In the genomic region with DNA sequence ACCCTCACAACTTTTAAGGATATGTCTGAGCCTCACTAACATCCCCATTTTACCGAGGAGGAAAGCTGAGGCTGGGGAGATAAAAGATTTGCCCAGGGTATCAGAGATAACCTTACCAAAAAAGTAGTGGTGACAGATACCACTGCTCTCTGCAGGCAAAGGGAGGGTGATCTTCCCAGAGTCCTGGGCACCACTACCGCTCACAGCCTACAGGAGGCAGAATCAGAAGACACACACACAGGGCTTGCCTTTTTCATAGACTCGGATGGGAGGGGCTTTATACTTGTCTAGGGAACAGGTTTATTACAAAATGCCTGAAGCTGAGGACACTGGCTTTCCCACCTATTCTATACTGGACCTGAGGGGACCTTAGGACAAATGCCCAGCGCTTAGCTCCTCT, we compare ENCODE assay signal across 15 mouse cellular contexts. TPM values are rescaled to one million over a fixed set of nuclear protein-coding genes. Genes with fewer than 3 reads are reported as not detected.
DNase-seq lines count a peak whose midpoint lies in the region; ATAC-seq and TF ChIP-seq lines count a peak whose summit lies in the region.
"Had no signal": no experiment of that assay in that cellular context is flagged by ENCODE, and none has a peak within 500 bp of the region (broad histone marks: within the 10 kb centered on the region; RNA-seq: fewer than 3 reads in every experiment).

No protein-coding gene starts in this region.

- no peak overlapping the region for H3K9ac ChIP-seq in forebrain, postnatal 0 days
- no peak overlapping the region for H3K9ac ChIP-seq in forebrain, embryonic 12.5 days
- no peak overlapping the region for H3K9ac ChIP-seq in limb, embryonic 15.5 days
- no peak overlapping the region for H3K9ac ChIP-seq in ES-Bruce4 (ENCODE audit: low read depth, poor library complexity, severe bottlenecking)
- no peak overlapping the region for H3K9ac ChIP-seq in embryonic facial prominence, embryonic 15.5 days

- no peak for TF ChIP-seq POLR2A in ES-Bruce4 (IDR thresholded peaks at IDR 0.05; ENCODE audit: insufficient read depth, low read length)

- H3K4me2 ChIP-seq in forebrain, postnatal 0 days (ENCODE audit: low read depth) = no peak overlapping the region
- no peak overlapping the region for H3K4me2 ChIP-seq in forebrain, embryonic 12.5 days
- H3K4me2 ChIP-seq in limb, embryonic 15.5 days = no peak overlapping the region
- H3K4me2 ChIP-seq in embryonic facial prominence, embryonic 15.5 days (replicated peaks) = no peak overlapping the region

- no peak overlapping the region for H3K27ac ChIP-seq in forebrain, postnatal 0 days (ENCODE audit: low read depth, low read length)
- no peak overlapping the region for H3K27ac ChIP-seq in forebrain, embryonic 12.5 days
- H3K27ac ChIP-seq in limb, embryonic 15.5 days = peak overlapping the region; percentile 52; the same call in 1 of the 2 replicates
- H3K27ac ChIP-seq in limb, embryonic 10.5 days = no peak overlapping the region
- peak overlapping the region; percentile 30; the same call in 1 of the 2 replicates for H3K27ac ChIP-seq in ES-Bruce4 (ENCODE audit: insufficient read depth, low read length)
- H3K27ac ChIP-seq in embryonic facial prominence, embryonic 15.5 days (replicated peaks) = peak overlapping the region; percentile 48
- H3K27ac ChIP-seq: macrophage had no signal

- no peak overlapping the region for H3K4me3 ChIP-seq in forebrain, postnatal 0 days (ENCODE audit: low read depth, low read length)
- H3K4me3 ChIP-seq in forebrain, embryonic 12.5 days (replicated peaks) = no peak overlapping the region
- H3K4me3 ChIP-seq in limb, embryonic 15.5 days = no peak overlapping the region
- H3K4me3 ChIP-seq in limb, embryonic 10.5 days = no peak overlapping the region
- no peak overlapping the region for H3K4me3 ChIP-seq in ES-Bruce4 (ENCODE audit: low read depth, low read length)
- no peak overlapping the region for H3K4me3 ChIP-seq in embryonic facial prominence, embryonic 15.5 days (replicated peaks)

- TF ChIP-seq EP300 in ES-Bruce4 (IDR thresholded peaks at IDR 0.05; ENCODE audit: insufficient read depth, low read depth, low read length) = no peak

- ATAC-seq in forebrain, postnatal 0 days = no peak
- ATAC-seq in forebrain, embryonic 12.5 days (ENCODE audit: low FRiP score) = no peak
- ATAC-seq in limb, embryonic 15.5 days (ENCODE audit: insufficient number of reproducible peaks, low FRiP score, low TSS enrichment, low read depth) = no peak
- ATAC-seq in embryonic facial prominence, embryonic 15.5 days (ENCODE audit: insufficient number of reproducible peaks, low FRiP score, low TSS enrichment, low read depth) = no peak
- ATAC-seq in frontal cortex, adult (ENCODE audit: low TSS enrichment) = no peak
- ATAC-seq: forebrain, embryonic 16.5 days had no signal

- no peaks in the 10 kb centered on the region for H3K9me3 ChIP-seq in forebrain, postnatal 0 days (ENCODE audit: low read length)
- H3K9me3 ChIP-seq in forebrain, embryonic 12.5 days = no peaks in the 10 kb centered on the region
- no peaks in the 10 kb centered on the region for H3K9me3 ChIP-seq in limb, embryonic 15.5 days
- no peaks in the 10 kb centered on the region for H3K9me3 ChIP-seq in limb, embryonic 10.5 days (replicated peaks)
- H3K9me3 ChIP-seq in ES-Bruce4 (replicated peaks; ENCODE audit: control insufficient read depth, insufficient read depth, low read length, poor library complexity, severe bottlenecking) = no peaks in the 10 kb centered on the region
- H3K9me3 ChIP-seq in embryonic facial prominence, embryonic 15.5 days (replicated peaks) = no peaks in the 10 kb centered on the region

- no peaks in the 10 kb centered on the region for H3K27me3 ChIP-seq in forebrain, postnatal 0 days (ENCODE audit: insufficient read depth, low read length)
- H3K27me3 ChIP-seq in forebrain, embryonic 12.5 days = no peaks in the 10 kb centered on the region
- H3K27me3 ChIP-seq in limb, embryonic 15.5 days = no peaks in the 10 kb centered on the region
- no peaks in the 10 kb centered on the region for H3K27me3 ChIP-seq in limb, embryonic 10.5 days (ENCODE audit: low read depth, poor library complexity, severe bottlenecking)
- H3K27me3 ChIP-seq in ES-Bruce4 (ENCODE audit: control insufficient read depth, insufficient read depth, low read length, poor library complexity, severe bottlenecking) = no peaks in the 10 kb centered on the region
- no peaks in the 10 kb centered on the region for H3K27me3 ChIP-seq in embryonic facial prominence, embryonic 15.5 days

- no peaks in the 10 kb centered on the region for H3K36me3 ChIP-seq in forebrain, postnatal 0 days (ENCODE audit: insufficient read depth)
- no peaks in the 10 kb centered on the region for H3K36me3 ChIP-seq in forebrain, embryonic 12.5 days (replicated peaks)
- H3K36me3 ChIP-seq in limb, embryonic 15.5 days = no peaks in the 10 kb centered on the region
- no peaks in the 10 kb centered on the region for H3K36me3 ChIP-seq in limb, embryonic 10.5 days
- no peaks in the 10 kb centered on the region for H3K36me3 ChIP-seq in ES-Bruce4 (ENCODE audit: control insufficient read depth, insufficient read depth, low read length, poor library complexity, severe bottlenecking)
- H3K36me3 ChIP-seq in embryonic facial prominence, embryonic 15.5 days = no peaks in the 10 kb centered on the region

- peaks cover 3% of the 10 kb centered on the region; the same call in 1 of the 2 replicates for H3K4me1 ChIP-seq in forebrain, postnatal 0 days (ENCODE audit: insufficient read depth)
- H3K4me1 ChIP-seq in forebrain, embryonic 12.5 days = peaks cover 24% of the 10 kb centered on the region
- peaks cover 39% of the 10 kb centered on the region for H3K4me1 ChIP-seq in limb, embryonic 15.5 days
- H3K4me1 ChIP-seq in limb, embryonic 10.5 days = peaks cover 26% of the 10 kb centered on the region
- peaks cover 5% of the 10 kb centered on the region for H3K4me1 ChIP-seq in ES-Bruce4 (ENCODE audit: control insufficient read depth, insufficient read depth, low read length)
- H3K4me1 ChIP-seq in embryonic facial prominence, embryonic 15.5 days = peaks cover 33% of the 10 kb centered on the region

- WGBS in forebrain, postnatal 0 days = 74% methylated on average over 4 of the region's 4 CpGs
- WGBS in forebrain, embryonic 12.5 days = 71% methylated on average over 4 of the region's 4 CpGs
- WGBS in limb, embryonic 15.5 days = 71% methylated on average over 4 of the region's 4 CpGs
- 78% methylated on average over 4 of the region's 4 CpGs for WGBS in limb, embryonic 10.5 days
- WGBS in embryonic facial prominence, embryonic 15.5 days = 64% methylated on average over 4 of the region's 4 CpGs

- peak; percentile 34; the same call in 1 of the 2 replicates for TF ChIP-seq CTCF in forebrain, postnatal 0 days (IDR thresholded peaks at IDR 0.05; ENCODE audit: low read depth)
- TF ChIP-seq CTCF in ES-Bruce4 (IDR thresholded peaks at IDR 0.05; ENCODE audit: low read depth, low read length) = peak; percentile 22

- no peak for DNase-seq in forebrain, postnatal 0 days
- DNase-seq in limb, embryonic 10.5 days (ENCODE audit: low spot score) = no peak
- no peak for DNase-seq in right cerebral cortex, postnatal 25 days
- DNase-seq: adrenal gland, postnatal 36 days; cerebellum, adult 11-12 months; heart, postnatal 10 days; kidney, adult 8-10 months; thymus, adult 18-20 months had no signal

RNA-seq across cellular contexts. Expression of a gene that starts 43.9 kb away (rescaled TPM):
- total RNA-seq in forebrain, postnatal 0 days (2014; rRNA removed) = 30.0 and 33.2 TPM in 2 replicates
- polyA plus RNA-seq in forebrain, postnatal 0 days (2015; fragmentation: Nextera tagmentation; extraction: Ambion mirVana) = 2.0 and 2.7 TPM in 2 replicates
- polyA plus RNA-seq in forebrain, embryonic 12.5 days (2016; fragmentation: Nextera tagmentation; extraction: Ambion mirVana) = 4.7 and 7.6 TPM in 2 replicates
- 4.0 and 5.2 TPM in 2 replicates for polyA plus RNA-seq in limb, embryonic 15.5 days (2015; fragmentation: Nextera tagmentation; extraction: Ambion mirVana)
- polyA plus RNA-seq in limb, embryonic 10.5 days (2016; fragmentation: Nextera tagmentation; extraction: Ambion mirVana) = 1.0 and 1.3 TPM in 2 replicates
- 7.7 and 10.1 TPM in 2 replicates for polyA plus RNA-seq in ES-Bruce4 (2011; ENCODE audit: insufficient read depth, insufficient read length, low read depth, missing spikeins)
- polyA plus RNA-seq in embryonic facial prominence, embryonic 15.5 days (2015; fragmentation: Nextera tagmentation; extraction: Ambion mirVana) = 5.6 and 5.8 TPM in 2 replicates

Comparison
In these comparisons a context has a peak if more than half of its experiments do, and no peak if none do; other contexts are left out.
1. H3K27ac ChIP-seq: peak in limb, embryonic 15.5 days (single experiment), ES-Bruce4 (single experiment) and embryonic facial prominence, embryonic 15.5 days (single experiment); none in forebrain, postnatal 0 days (single experiment), forebrain, embryonic 12.5 days (single experiment) and limb, embryonic 10.5 days (single experiment).